Mouse (Mus musculus): ENCODE results near the gene Slc25a43. TPM values are rescaled to one million over a fixed set of nuclear protein-coding genes. Genes with fewer than 3 reads are reported as not detected.

Slc25a43 gene
- polyA plus RNA-seq, 1 experiment from 2014 or later = 1.7 TPM

DNA sequence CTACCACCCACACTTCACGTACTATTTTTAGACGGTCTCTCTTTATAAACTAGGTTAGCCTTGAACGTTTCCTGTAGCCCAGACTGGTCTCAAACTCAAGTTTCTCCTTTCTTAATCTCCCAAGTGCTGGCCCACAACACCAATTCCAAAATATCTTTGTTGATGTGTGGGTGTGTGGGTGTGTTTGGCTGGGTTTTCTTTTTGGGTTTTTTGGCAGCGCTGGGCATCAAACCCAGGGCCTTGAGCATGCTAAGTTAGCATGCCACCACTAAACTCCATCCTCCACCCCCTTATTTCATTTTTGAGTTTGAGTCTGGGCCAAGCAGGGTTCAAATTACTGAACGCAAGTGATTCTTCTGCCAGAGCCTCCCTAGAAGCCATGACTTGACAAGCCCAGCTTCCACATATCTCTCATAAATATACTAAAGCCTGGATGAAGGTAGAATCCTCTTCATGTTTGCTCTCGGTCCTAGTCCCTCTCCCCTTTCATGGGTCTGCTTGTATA is 5.9 kb downstream of the Slc25a43 start:
- H3K9me3 ChIP-seq (ENCODE audit: control insufficient read depth, low read length) = no peaks in the 10 kb centered on the region
- H3K27me3 ChIP-seq (replicated peaks; ENCODE audit: control insufficient read depth, insufficient read depth, low read length) = no peaks in the 10 kb centered on the region
- DNase-seq (ENCODE audit: low spot score) (no peak), ATAC-seq (replicated peaks; ENCODE audit: low FRiP score) (no peak)
- H3K4me2 ChIP-seq = no peak overlapping the region
- H3K36me3 ChIP-seq (ENCODE audit: control insufficient read depth, insufficient read depth, low read length) = no peaks in the 10 kb centered on the region
- H3K4me1 ChIP-seq (replicated peaks; ENCODE audit: control insufficient read depth, insufficient read depth, low read length) = no peaks in the 10 kb centered on the region
- WGBS = 67% methylated on average over 6 of the region's 6 CpGs
- no peak overlapping the region for H3K4me3 ChIP-seq (ENCODE audit: low read depth, low read length)
- H3K9ac ChIP-seq (ENCODE audit: low read depth, low read length) = no peak overlapping the region
- no peak overlapping the region for H3K27ac ChIP-seq (ENCODE audit: low read depth, low read length)

DNA sequence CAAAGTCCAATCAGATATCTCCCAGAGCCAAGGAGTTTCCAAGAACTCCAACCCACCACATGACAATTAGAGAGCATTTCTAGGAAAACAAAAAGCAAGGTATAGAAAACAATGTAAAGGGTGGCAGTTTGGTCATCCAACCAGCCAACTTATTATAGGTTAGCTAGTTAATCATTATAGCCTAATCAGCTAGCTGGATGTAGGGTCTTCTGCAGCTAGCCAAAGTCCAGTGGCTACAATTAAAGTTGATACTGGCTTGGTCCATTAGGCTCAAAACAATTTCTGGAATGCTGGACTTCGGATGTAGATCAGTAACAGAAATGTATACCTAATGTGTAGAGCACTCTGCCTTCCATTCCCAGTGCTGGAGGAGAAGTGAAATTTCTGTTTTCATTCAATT is 7.1 kb downstream of the Slc25a43 start:
- Histone ChIP-seq H3K4me2 (no peak overlapping the region), H3K9ac (ENCODE audit: low read depth, low read length) (no peak overlapping the region), H3K4me3 (ENCODE audit: low read depth, low read length) (no peak overlapping the region), H3K27ac (ENCODE audit: low read depth, low read length) (no peak overlapping the region), H3K27me3 (replicated peaks; ENCODE audit: control insufficient read depth, insufficient read depth, low read length) (no peaks in the 10 kb centered on the region), H3K4me1 (replicated peaks; ENCODE audit: control insufficient read depth, insufficient read depth, low read length) (no peaks in the 10 kb centered on the region), H3K9me3 (ENCODE audit: control insufficient read depth, low read length) (no peaks in the 10 kb centered on the region), H3K36me3 (ENCODE audit: control insufficient read depth, insufficient read depth, low read length) (no peaks in the 10 kb centered on the region)
- ATAC-seq (replicated peaks; ENCODE audit: low FRiP score) (no peak), DNase-seq (ENCODE audit: low spot score) (no peak)
- 87% methylated on average over 1 of the region's 1 CpGs for WGBS

DNA sequence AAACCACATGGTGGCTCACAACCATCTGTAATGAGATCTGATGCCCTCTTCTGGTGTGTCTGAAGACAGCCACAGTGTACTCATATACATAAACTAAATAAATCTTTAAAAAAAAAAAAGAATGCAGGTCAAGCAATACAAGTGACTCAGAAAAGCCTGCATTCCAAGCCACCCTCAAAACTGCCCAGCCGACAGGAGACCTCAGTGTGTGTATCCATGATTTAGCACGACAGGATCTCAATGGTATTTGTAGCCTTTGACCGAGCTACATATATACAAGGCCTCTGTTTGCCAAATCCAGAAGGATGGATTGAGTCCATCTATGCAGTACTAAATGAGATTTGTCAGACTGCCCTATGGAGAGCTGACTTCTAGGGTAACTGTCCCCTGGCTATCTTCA is 9.1 kb downstream of the Slc25a43 start:
- no peaks in the 10 kb centered on the region for H3K4me1 ChIP-seq (replicated peaks; ENCODE audit: control insufficient read depth, insufficient read depth, low read length)
- ATAC-seq (replicated peaks; ENCODE audit: low FRiP score) = no peak
- 80% methylated on average over 3 of the region's 3 CpGs for WGBS

DNA sequence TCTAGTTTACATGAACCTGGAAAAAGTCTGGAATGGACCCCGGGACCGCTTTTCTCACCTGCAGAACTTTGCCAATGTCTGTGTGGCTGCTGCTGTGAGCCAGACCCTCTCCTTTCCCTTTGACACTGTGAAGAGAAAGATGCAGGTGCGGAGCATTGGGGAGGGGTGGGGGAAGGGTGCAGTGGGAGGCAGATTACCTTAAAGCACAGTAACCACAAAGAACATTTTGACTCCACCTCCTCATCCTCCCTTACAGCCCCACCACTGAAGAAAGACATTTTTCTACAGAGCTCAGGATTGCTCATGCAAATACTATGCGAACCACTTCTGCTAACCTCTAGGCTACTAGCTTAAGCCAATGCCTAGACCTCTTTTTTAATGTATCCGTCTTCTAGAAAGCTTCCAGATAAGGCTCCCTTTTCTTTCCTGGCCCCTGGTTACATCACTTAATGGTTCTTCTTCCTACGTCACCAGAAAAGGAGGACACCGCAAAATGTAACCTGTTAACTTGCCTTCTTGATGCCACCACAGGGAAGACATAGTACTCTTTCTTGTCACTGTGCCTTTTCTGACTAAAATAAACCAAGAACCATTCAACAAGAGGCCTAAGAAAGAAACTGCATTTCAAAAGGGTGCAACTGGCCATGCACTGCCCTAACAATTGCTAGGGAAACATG is 14.5 kb downstream of the Slc25a43 start:
- ATAC-seq (replicated peaks; ENCODE audit: low FRiP score) = no peak

More for the DNA sequence above, 9.1 kb downstream of the Slc25a43 start:
- Histone ChIP-seq H3K4me3 (ENCODE audit: low read depth, low read length) (no peak overlapping the region), H3K9ac (ENCODE audit: low read depth, low read length) (no peak overlapping the region), H3K4me2 (no peak overlapping the region), H3K9me3 (ENCODE audit: control insufficient read depth, low read length) (no peaks in the 10 kb centered on the region), H3K27me3 (replicated peaks; ENCODE audit: control insufficient read depth, insufficient read depth, low read length) (no peaks in the 10 kb centered on the region), H3K36me3 (ENCODE audit: control insufficient read depth, insufficient read depth, low read length) (no peaks in the 10 kb centered on the region), H3K27ac (ENCODE audit: low read depth, low read length) (no peak overlapping the region)
- no peak for DNase-seq (ENCODE audit: low spot score)

DNA sequence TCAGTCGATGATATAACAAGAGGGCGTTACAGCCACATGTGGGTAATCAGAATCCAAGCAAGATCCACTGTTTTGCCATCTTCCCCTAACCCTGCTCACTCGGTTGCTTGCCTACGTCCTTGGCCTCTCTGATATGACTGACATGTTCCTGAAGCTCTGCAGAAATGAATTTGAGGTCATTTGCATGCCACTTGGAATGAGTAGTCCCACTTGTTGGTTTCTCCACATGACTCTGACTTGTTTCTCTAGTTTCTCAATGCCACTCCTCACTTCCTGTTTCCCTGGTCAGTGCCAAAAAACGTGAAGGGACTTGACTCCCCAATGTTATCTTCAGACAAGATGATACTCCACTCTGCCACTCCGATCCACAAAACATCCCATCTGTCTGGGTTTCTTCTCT is 15.1 kb downstream of the Slc25a43 start:
- Histone ChIP-seq H3K27ac (ENCODE audit: low read depth, low read length) (no peak overlapping the region), H3K36me3 (ENCODE audit: control insufficient read depth, insufficient read depth, low read length) (no peaks in the 10 kb centered on the region), H3K4me2 (no peak overlapping the region), H3K4me1 (replicated peaks; ENCODE audit: control insufficient read depth, insufficient read depth, low read length) (no peaks in the 10 kb centered on the region), H3K4me3 (ENCODE audit: low read depth, low read length) (no peak overlapping the region), H3K27me3 (replicated peaks; ENCODE audit: control insufficient read depth, insufficient read depth, low read length) (no peaks in the 10 kb centered on the region), H3K9me3 (ENCODE audit: control insufficient read depth, low read length) (no peaks in the 10 kb centered on the region), H3K9ac (ENCODE audit: low read depth, low read length) (no peak overlapping the region)
- 54% methylated on average over 6 of the region's 6 CpGs for WGBS
- DNase-seq (ENCODE audit: low spot score) (no peak), ATAC-seq (replicated peaks; ENCODE audit: low FRiP score) (no peak)

More for the DNA sequence above, 14.5 kb downstream of the Slc25a43 start:
- 69% methylated on average over 7 of the region's 7 CpGs for WGBS
- DNase-seq (ENCODE audit: low spot score) = no peak
- Histone ChIP-seq H3K27ac (ENCODE audit: low read depth, low read length) (no peak overlapping the region), H3K9me3 (ENCODE audit: control insufficient read depth, low read length) (no peaks in the 10 kb centered on the region), H3K4me2 (no peak overlapping the region), H3K9ac (ENCODE audit: low read depth, low read length) (no peak overlapping the region), H3K4me3 (ENCODE audit: low read depth, low read length) (no peak overlapping the region), H3K4me1 (replicated peaks; ENCODE audit: control insufficient read depth, insufficient read depth, low read length) (no peaks in the 10 kb centered on the region), H3K36me3 (ENCODE audit: control insufficient read depth, insufficient read depth, low read length) (no peaks in the 10 kb centered on the region), H3K27me3 (replicated peaks; ENCODE audit: control insufficient read depth, insufficient read depth, low read length) (no peaks in the 10 kb centered on the region)

DNA sequence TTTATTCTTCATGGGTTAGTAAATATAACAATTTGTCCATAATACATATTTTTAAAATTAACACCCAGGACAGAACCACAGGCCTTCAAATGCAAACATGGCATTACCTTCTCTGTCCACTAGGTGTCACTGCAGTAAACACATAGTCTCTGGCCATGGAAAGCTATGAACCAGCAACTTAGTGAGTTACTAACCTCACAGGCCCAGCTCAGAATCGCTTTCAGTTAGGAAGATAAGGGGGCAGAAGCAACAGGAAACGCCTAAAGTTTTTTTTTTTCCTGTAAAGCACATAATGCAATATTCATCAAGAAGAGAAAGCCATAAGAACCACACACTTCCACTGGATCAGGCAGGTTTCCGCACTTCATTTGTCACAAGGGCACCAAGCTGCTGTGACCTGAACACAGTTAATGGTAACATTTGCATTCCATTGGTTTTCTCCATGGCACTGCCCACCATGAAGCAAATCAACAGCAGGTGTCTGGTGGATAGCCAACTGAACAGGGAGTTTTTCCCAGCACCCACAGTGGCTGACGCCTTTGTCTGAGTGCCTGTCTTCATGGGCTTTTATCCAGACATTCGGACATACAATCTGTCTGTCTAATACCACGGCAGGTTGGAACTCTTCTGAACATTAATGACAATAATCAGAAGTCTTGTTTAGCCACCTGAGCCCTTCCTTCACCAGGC is 17.6 kb downstream of the Slc25a43 start:
- H3K9me3 ChIP-seq (ENCODE audit: control insufficient read depth, low read length) = no peaks in the 10 kb centered on the region
- H3K9ac ChIP-seq (ENCODE audit: low read depth, low read length) = no peak overlapping the region
- no peak overlapping the region for H3K4me2 ChIP-seq
- H3K27me3 ChIP-seq (replicated peaks; ENCODE audit: control insufficient read depth, insufficient read depth, low read length) = no peaks in the 10 kb centered on the region
- 63% methylated on average over 6 of the region's 6 CpGs for WGBS
- H3K27ac ChIP-seq (ENCODE audit: low read depth, low read length) = no peak overlapping the region
- H3K36me3 ChIP-seq (ENCODE audit: control insufficient read depth, insufficient read depth, low read length) = no peaks in the 10 kb centered on the region
- no peaks in the 10 kb centered on the region for H3K4me1 ChIP-seq (replicated peaks; ENCODE audit: control insufficient read depth, insufficient read depth, low read length)
- ATAC-seq (replicated peaks; ENCODE audit: low FRiP score) (no peak), DNase-seq (ENCODE audit: low spot score) (no peak)
- H3K4me3 ChIP-seq (ENCODE audit: low read depth, low read length) = no peak overlapping the region

DNA sequence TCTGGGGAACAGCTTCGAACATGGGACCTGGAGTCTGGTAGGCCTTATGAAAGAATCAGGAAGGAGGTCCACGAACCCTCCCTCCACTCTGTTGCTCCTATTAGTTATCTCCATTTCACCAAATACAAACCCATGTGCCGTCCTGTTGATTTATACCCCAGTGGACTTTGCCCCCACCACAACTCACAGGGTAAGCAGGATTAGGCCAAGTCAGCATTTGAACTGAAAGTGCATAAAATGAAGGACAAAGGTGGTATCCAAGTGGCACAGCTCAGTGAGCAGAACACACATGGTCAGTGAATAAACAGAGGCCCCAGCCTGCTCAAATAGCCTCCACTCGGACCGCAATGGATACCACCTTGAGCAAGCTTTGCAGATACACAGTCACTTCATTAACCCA is 18.8 kb downstream of the Slc25a43 start:
- no peak overlapping the region for H3K27ac ChIP-seq (ENCODE audit: low read depth, low read length)
- no peaks in the 10 kb centered on the region for H3K27me3 ChIP-seq (replicated peaks; ENCODE audit: control insufficient read depth, insufficient read depth, low read length)
- no peak overlapping the region for H3K9ac ChIP-seq (ENCODE audit: low read depth, low read length)
- H3K4me2 ChIP-seq = no peak overlapping the region
- H3K36me3 ChIP-seq (ENCODE audit: control insufficient read depth, insufficient read depth, low read length) = no peaks in the 10 kb centered on the region
- ATAC-seq (replicated peaks; ENCODE audit: low FRiP score) (no peak), DNase-seq (ENCODE audit: low spot score) (no peak)
- 71% methylated on average over 5 of the region's 5 CpGs for WGBS
- H3K4me1 ChIP-seq (replicated peaks; ENCODE audit: control insufficient read depth, insufficient read depth, low read length) = no peaks in the 10 kb centered on the region
- no peak overlapping the region for H3K4me3 ChIP-seq (ENCODE audit: low read depth, low read length)
- H3K9me3 ChIP-seq (ENCODE audit: control insufficient read depth, low read length) = no peaks in the 10 kb centered on the region

DNA sequence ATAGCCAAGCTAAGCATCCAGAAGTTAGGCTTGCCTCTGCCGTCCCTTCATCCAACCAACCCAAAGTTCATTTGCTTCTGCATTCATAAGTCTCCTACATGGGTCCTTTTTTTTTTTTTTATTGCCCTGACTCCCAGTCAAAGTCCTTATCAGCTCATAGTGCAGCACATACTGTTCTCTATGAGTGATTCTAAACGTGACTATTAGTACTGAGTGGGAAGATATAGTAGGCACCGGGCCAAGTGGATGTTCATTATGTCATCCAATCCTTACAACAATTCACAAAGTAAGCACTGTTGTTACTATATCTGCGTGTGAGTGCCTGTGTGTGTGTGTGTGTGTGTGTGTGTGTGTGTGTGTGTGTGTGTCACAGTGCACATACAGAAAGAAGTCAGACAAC is 19.4 kb downstream of the Slc25a43 start:
- ATAC-seq (replicated peaks; ENCODE audit: low FRiP score) (no peak), DNase-seq (ENCODE audit: low spot score) (no peak)
- no peaks in the 10 kb centered on the region for H3K27me3 ChIP-seq (replicated peaks; ENCODE audit: control insufficient read depth, insufficient read depth, low read length)
- H3K9me3 ChIP-seq (ENCODE audit: control insufficient read depth, low read length) = no peaks in the 10 kb centered on the region
- no peaks in the 10 kb centered on the region for H3K36me3 ChIP-seq (ENCODE audit: control insufficient read depth, insufficient read depth, low read length)
- H3K4me1 ChIP-seq (replicated peaks; ENCODE audit: control insufficient read depth, insufficient read depth, low read length) = no peaks in the 10 kb centered on the region
- H3K4me3 ChIP-seq (ENCODE audit: low read depth, low read length) = no peak overlapping the region
- H3K27ac ChIP-seq (ENCODE audit: low read depth, low read length) = no peak overlapping the region
- 74% methylated on average over 4 of the region's 4 CpGs for WGBS
- H3K4me2 ChIP-seq = no peak overlapping the region
- H3K9ac ChIP-seq (ENCODE audit: low read depth, low read length) = no peak overlapping the region

All from liver, embryonic 11.5 days (tissue).